Mouse (Mus musculus) midbrain, embryonic 12.5 days (tissue): ENCODE results near the gene Met. TPM values are rescaled to one million over a fixed set of nuclear protein-coding genes. Genes with fewer than 3 reads are reported as not detected.

Source experiments
- ATAC-seq: fragments of 200-750 bp; cut with Nextera tagmentation; 2 replicates; pipeline ENCODE4 v1.8.0; 2017; ENCODE audit warnings: low read depth, moderate TSS enrichment, moderate library complexity; ENCODE audit not compliant: low FRiP score
- H3K27ac ChIP-seq: fragments of 300-500 bp; sonication (generic); replicated peaks from 2 replicates; pipeline ENCODE4 v1.5.1; 2016; ENCODE audit warnings: mild to moderate bottlenecking
- H3K27me3 ChIP-seq: fragments of 300-500 bp; sonication (generic); 2 replicates; pipeline ENCODE4 v1.6.1; 2016; ENCODE audit warnings: mild to moderate bottlenecking
- H3K36me3 ChIP-seq: fragments of 300-500 bp; sonication (generic); 2 replicates; pipeline ENCODE4 v1.6.1; 2016
- H3K4me1 ChIP-seq: fragments of 300-500 bp; sonication (generic); 2 replicates; pipeline ENCODE4 v1.6.1; 2016
- H3K4me2 ChIP-seq: fragments of 300-500 bp; sonication (generic); replicated peaks from 2 replicates; pipeline ENCODE4 v1.6.1; 2016; ENCODE audit warnings: mild to moderate bottlenecking, moderate library complexity
- H3K4me3 ChIP-seq: fragments of 300-500 bp; sonication (generic); 2 replicates; pipeline ENCODE4 v1.5.1; 2016; ENCODE audit warnings: mild to moderate bottlenecking
- H3K9ac ChIP-seq: fragments of 300-500 bp; sonication (generic); replicated peaks from 2 replicates; pipeline ENCODE4 v1.6.1; 2016; ENCODE audit warnings: mild to moderate bottlenecking, moderate library complexity
- H3K9me3 ChIP-seq: fragments of 300-500 bp; sonication (generic); 2 replicates; pipeline ENCODE4 v1.6.1; 2016; ENCODE audit warnings: mild to moderate bottlenecking
- WGBS: fragments of 180-500 bp; shearing (Covaris S2); methylation state at CpG from one replicate; pipeline ENCODE4 v1.1.7; 2016; 5-methylcytosine and 5-hydroxymethylcytosine counted together
- polyA plus RNA-seq: library from polyadenylated mRNA; unstranded; fragments of >200 nt; fragmentation: Nextera tagmentation; extraction: Ambion mirVana; gene quantifications from 2 replicates; pipeline ENCODE4 v1.2.1, GENCODE M21; 2016

The Met gene
- polyA plus RNA-seq, 1 experiment from 2014 or later: 2.5 TPM

DNA sequence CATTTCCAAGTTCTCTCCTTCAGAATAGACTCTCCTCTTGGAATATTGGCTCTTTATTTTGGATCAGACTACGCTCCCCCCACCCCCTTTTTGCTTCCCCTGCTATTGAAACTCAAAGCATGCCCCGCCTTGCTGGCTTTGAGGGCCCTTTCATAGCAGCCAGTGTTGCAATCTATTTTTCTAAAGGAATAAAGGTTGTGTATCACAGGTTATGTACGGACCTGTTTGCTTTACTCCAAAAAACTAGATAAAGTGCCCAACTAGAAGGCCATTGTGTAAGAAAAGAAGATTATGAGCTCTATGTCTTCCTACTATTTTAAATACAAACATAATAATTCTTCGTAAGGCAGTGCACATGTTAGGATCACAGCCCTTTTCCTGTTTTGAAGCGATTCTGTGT lies 5.4 kb downstream of the Met start:
- Histone ChIP-seq H3K9ac (no peak overlapping the region), H3K9me3 (no peaks in the 10 kb centered on the region)
- 90% methylated on average over 5 of the region's 5 CpGs for WGBS

DNA sequence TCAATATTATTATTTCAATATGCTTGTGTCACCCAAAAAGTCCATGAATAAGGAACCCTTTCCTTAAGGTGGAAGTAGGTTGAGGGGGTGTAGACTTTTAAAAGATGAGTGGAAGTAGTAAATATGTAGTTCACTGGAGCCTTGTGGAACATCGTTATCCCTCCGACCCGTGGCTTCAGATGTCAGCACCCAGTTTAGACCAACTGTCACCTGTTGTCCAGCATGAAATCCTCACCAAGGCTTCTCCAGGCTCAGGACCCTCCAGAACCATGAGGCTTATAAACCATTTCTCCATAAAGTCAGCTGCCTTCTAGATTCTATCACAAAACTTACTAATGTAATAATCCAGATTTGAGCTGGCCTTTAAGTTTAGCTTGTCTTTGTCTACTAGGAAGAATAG lies 9.5 kb downstream of the Met start:
- Histone ChIP-seq H3K4me3 (no peak overlapping the region), H3K27me3 (no peaks in the 10 kb centered on the region), H3K27ac (no peak overlapping the region), H3K4me2 (no peak overlapping the region), H3K9me3 (no peaks in the 10 kb centered on the region), H3K9ac (no peak overlapping the region), H3K36me3 (no peaks in the 10 kb centered on the region), H3K4me1 (0 out of 2 replicates have a peak, but pooled peaks cover 3% of the 10 kb centered on the region)
- WGBS: 89% methylated on average over 3 of the region's 3 CpGs
- no peak for ATAC-seq

More for the DNA sequence above, 5.4 kb downstream of the Met start:
- Histone ChIP-seq H3K36me3 (no peaks in the 10 kb centered on the region), H3K27me3 (peaks cover 30% of the 10 kb centered on the region), H3K4me2 (no peak overlapping the region), H3K4me3 (no peak overlapping the region), H3K4me1 (peaks cover 7% of the 10 kb centered on the region), H3K27ac (no peak overlapping the region)
- no peak for ATAC-seq

DNA sequence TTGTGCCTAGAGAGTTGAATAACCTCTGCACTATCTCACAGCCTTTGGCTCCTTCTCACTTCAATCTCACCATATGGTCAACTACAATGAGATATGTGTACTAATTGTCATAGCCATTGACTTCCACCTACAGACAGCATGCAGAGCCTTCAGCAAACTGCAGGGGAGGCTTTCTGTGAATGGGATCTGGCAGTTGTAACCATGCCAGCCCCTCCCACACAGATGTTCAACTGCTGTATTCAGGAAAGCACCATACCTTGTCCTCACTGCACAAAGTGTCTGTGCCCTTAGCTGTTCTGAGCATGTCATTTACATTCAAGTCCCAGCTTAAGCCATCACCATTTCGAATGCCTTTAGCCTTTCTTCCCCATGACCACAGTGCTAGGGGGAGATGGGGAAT lies 14.2 kb downstream of the Met start:
- H3K4me3 ChIP-seq: no peak overlapping the region
- H3K27me3 ChIP-seq: no peaks in the 10 kb centered on the region
- H3K9ac ChIP-seq: no peak overlapping the region
- H3K4me2 ChIP-seq: no peak overlapping the region
- no peak for ATAC-seq
- H3K27ac ChIP-seq: no peak overlapping the region
- 0 out of 2 replicates have a peak, but pooled peaks cover 11% of the 10 kb centered on the region for H3K4me1 ChIP-seq
- H3K9me3 ChIP-seq: no peaks in the 10 kb centered on the region
- no peaks in the 10 kb centered on the region for H3K36me3 ChIP-seq
- WGBS: 59% methylated on average over 1 of the region's 1 CpGs

DNA sequence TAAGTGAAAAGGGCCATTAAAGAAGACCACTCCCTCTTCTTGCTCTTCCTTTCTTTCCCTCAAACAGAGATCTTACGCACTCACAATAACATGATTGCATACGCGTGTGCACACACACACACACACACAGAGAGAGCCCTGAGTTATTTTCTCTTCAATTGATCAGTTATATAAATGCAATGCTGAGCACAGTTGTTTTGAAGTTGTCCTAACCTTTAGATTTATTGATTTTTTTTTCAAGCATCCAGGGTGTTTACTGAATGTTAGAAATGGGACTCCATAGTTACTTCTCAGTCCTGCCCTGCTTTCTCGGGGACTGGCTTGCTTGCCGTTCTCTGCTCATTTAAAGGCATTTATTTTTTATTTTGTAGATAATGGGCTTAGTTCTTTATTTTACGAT lies 14.7 kb downstream of the Met start:
- Histone ChIP-seq H3K4me2 (no peak overlapping the region), H3K9ac (no peak overlapping the region), H3K4me1 (0 out of 2 replicates have a peak, but pooled peaks cover 11% of the 10 kb centered on the region), H3K27ac (no peak overlapping the region), H3K36me3 (no peaks in the 10 kb centered on the region), H3K4me3 (no peak overlapping the region), H3K27me3 (no peaks in the 10 kb centered on the region), H3K9me3 (no peaks in the 10 kb centered on the region)
- WGBS: 91% methylated on average over 6 of the region's 6 CpGs
- ATAC-seq: no peak

DNA sequence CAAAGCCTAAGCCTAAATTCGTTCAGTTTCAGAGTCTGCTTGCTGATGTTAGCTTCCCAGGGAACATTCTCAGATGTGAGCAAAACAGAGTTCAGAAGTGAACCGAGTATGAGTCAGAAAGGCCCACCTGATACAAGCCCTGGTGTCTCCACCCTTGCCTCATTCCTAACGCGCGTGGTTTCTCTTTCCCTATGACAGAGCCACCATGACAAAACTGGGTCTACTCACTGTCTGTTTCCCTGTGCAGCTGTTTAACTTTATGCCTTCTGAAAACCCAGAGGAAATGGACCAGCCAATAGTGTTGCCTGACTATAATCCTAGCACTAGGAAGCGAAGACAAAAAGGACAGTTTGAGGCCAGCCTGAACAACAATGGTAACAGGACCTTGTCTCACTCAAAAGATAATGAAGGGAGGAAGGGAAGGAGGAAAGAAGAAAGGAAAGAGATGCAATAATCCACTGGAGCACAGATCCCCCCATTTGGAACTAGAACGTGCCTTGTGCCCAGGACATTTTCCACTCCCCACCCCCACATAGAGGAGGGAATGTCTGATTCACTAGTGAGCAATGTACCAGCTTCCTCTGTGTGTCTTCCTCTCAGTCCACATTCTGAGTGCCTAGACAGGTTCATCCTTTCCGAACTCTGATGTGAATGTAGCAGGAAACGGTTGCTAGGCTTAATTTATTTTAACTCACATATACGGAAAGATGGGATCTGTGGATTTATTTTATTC lies 15.4 kb downstream of the Met start:
- ATAC-seq: no peak
- H3K9me3 ChIP-seq: no peaks in the 10 kb centered on the region
- 76% methylated on average over 10 of the region's 10 CpGs for WGBS
- H3K36me3 ChIP-seq: no peaks in the 10 kb centered on the region
- no peak overlapping the region for H3K4me2 ChIP-seq
- no peak overlapping the region for H3K9ac ChIP-seq
- no peak overlapping the region for H3K4me3 ChIP-seq
- H3K27ac ChIP-seq: no peak overlapping the region
- 0 out of 2 replicates have a peak, but pooled peaks cover 11% of the 10 kb centered on the region for H3K4me1 ChIP-seq
- H3K27me3 ChIP-seq: no peaks in the 10 kb centered on the region

DNA sequence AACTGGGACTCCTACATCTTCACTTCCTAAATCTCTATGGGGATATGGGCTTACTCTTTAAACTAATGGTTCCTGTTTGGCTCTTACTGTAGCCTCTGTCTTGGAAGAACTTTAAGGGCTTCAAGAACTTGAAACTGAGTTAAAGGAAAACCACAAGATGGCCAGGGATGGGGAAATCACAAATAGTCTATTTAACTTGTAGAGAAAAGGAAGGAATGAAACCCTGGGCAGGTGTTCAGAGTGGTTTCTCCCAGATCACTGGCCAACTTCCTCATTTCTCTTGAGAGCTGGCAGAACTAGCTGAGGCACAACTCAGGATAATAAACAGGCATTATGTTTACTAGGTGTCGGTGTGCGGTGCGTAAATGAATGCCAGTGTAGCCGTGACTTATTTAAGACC lies 17.5 kb downstream of the Met start:
- no peaks in the 10 kb centered on the region for H3K9me3 ChIP-seq
- H3K9ac ChIP-seq: no peak overlapping the region
- H3K36me3 ChIP-seq: no peaks in the 10 kb centered on the region
- no peak overlapping the region for H3K27ac ChIP-seq
- no peak overlapping the region for H3K4me2 ChIP-seq
- WGBS: 83% methylated on average over 4 of the region's 4 CpGs
- H3K4me3 ChIP-seq: no peak overlapping the region
- no peaks in the 10 kb centered on the region for H3K27me3 ChIP-seq
- no peak for ATAC-seq
- H3K4me1 ChIP-seq: 0 out of 2 replicates have a peak, but pooled peaks cover 11% of the 10 kb centered on the region

DNA sequence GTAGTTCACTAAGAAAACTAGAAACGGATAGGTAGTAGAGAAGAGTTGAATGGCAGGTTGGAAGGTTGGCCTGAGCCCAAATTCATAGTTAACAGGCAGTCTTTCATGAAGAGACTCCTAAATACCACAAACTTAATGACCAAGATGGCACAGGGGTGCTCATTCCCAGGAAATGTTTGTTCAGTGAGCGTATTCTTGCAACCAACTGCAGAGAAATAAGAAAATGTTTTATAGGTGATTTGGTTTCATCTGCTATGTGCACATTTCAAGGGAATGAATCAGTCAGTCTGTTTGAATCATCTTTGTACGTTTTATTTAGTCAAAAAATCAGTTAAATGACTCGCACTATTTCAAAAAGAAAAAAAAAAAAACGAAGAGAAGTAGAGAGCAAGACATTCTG lies 21.6 kb downstream of the Met start:
- Histone ChIP-seq H3K4me1 (no peaks in the 10 kb centered on the region), H3K4me2 (no peak overlapping the region), H3K9me3 (no peaks in the 10 kb centered on the region), H3K27me3 (no peaks in the 10 kb centered on the region), H3K9ac (no peak overlapping the region), H3K36me3 (no peaks in the 10 kb centered on the region), H3K4me3 (no peak overlapping the region), H3K27ac (no peak overlapping the region)
- 91% methylated on average over 5 of the region's 5 CpGs for WGBS
- no peak for ATAC-seq

DNA sequence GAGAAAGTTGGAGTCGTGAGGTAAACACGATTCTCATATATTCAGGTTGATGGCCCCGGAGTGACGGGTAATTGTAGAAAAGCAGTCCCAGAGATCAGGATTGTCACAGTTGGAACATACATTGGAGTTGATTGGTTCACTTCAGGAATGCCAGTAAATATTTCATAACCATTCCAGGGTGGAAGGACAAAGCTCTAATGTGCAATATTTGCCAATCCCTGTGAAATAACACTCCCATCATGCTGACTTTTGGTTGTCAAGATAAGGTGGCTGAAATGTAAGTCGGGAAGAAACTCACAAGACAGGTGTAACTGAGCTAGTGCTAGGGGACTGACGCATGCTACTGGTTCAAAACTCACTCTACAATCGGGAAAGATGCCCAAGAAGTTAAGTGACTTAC lies 22.2 kb downstream of the Met start:
- Histone ChIP-seq H3K36me3 (no peaks in the 10 kb centered on the region), H3K4me1 (no peaks in the 10 kb centered on the region), H3K9ac (no peak overlapping the region), H3K9me3 (no peaks in the 10 kb centered on the region), H3K27me3 (no peaks in the 10 kb centered on the region), H3K4me2 (no peak overlapping the region), H3K27ac (no peak overlapping the region), H3K4me3 (no peak overlapping the region)
- no peak for ATAC-seq
- 91% methylated on average over 7 of the region's 7 CpGs for WGBS

DNA sequence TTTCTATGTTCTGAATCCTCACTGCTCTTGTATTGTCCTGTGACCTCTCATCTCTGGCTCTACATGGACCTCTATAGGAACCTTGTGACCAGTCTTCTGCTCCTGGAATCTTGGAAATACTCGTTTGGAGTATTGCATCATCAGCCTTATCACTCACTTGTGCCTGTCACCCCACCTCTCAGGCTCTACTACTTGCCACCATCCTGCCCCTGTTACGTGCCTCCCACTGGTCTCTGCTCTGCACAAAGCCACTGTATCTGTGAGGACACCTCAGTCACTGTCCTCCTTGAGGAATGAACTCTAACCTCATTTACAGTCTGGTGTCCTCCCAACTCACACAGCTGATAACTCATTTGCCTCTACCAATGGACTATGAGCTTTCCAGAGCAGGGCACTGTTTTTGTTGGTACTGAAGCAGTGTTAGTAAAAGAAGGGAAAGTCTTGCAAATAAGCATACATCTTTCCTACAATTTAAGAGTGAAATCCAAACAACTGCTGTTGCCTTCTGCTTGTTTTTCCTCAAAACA lies 24.8 kb downstream of the Met start:
- Histone ChIP-seq H3K9me3 (no peaks in the 10 kb centered on the region), H3K27ac (no peak overlapping the region), H3K9ac (no peak overlapping the region), H3K4me3 (no peak overlapping the region), H3K4me1 (no peaks in the 10 kb centered on the region), H3K4me2 (no peak overlapping the region), H3K27me3 (no peaks in the 10 kb centered on the region), H3K36me3 (no peaks in the 10 kb centered on the region)
- 78% methylated on average over 2 of the region's 2 CpGs for WGBS
- ATAC-seq: no peak

DNA sequence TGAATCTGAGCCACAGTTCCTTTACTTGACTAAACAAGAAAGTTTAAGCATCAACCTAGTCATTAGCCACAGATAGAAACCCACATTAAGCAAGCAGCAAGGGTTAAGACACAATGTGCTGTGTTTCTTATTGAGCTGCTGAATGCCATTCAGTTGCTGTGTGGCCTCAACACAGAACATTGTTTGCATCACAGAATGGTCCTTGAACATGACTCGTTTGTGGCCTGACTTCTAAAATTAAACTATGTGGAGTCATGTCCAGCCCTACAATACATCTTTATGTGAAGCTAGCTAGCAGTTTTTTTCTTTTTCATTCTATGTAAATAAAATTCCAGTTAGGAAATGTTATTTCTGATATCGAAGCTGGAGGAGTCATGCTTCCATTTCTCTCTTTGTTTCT lies 27.2 kb downstream of the Met start:
- no peak for ATAC-seq
- WGBS: 60% methylated on average over 2 of the region's 2 CpGs
- H3K4me1 ChIP-seq: no peaks in the 10 kb centered on the region

DNA sequence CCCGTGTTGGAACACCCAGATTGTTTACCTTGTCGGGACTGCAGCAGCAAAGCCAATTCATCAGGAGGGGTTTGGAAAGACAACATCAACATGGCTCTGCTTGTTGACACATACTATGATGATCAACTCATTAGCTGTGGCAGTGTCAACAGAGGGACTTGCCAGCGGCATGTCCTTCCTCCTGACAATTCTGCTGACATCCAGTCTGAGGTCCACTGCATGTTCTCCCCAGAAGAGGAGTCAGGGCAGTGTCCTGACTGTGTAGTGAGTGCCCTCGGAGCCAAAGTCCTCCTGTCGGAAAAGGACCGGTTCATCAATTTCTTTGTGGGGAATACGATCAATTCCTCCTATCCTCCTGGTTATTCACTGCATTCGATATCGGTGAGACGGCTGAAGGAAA lies 27.9 kb downstream of the Met start:
- H3K27ac ChIP-seq: no peak overlapping the region
- 91% methylated on average over 10 of the region's 10 CpGs for WGBS

More for the DNA sequence above, 27.2 kb downstream of the Met start:
- Histone ChIP-seq H3K27ac (no peak overlapping the region), H3K4me3 (no peak overlapping the region), H3K9ac (no peak overlapping the region), H3K9me3 (no peaks in the 10 kb centered on the region), H3K4me2 (no peak overlapping the region), H3K36me3 (no peaks in the 10 kb centered on the region), H3K27me3 (no peaks in the 10 kb centered on the region)

DNA sequence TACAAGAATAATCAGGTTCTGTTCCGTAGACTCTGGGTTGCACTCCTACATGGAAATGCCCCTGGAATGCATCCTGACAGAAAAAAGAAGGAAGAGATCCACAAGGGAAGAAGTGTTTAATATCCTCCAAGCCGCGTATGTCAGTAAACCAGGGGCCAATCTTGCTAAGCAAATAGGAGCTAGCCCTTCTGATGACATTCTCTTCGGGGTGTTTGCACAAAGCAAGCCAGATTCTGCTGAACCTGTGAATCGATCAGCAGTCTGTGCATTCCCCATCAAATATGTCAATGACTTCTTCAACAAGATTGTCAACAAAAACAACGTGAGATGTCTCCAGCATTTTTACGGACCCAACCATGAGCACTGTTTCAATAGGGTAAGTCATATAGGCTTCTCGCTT lies 28.5 kb downstream of the Met start:
- H3K27ac ChIP-seq: no peak overlapping the region
- 87% methylated on average over 8 of the region's 8 CpGs for WGBS
- no peaks in the 10 kb centered on the region for H3K36me3 ChIP-seq
- no peak overlapping the region for H3K9ac ChIP-seq
- H3K4me1 ChIP-seq: no peaks in the 10 kb centered on the region
- ATAC-seq: no peak
- no peaks in the 10 kb centered on the region for H3K9me3 ChIP-seq
- no peaks in the 10 kb centered on the region for H3K27me3 ChIP-seq
- no peak overlapping the region for H3K4me3 ChIP-seq
- H3K4me2 ChIP-seq: no peak overlapping the region

More for the DNA sequence above, 27.9 kb downstream of the Met start:
- no peaks in the 10 kb centered on the region for H3K4me1 ChIP-seq
- no peaks in the 10 kb centered on the region for H3K9me3 ChIP-seq
- ATAC-seq: no peak
- no peaks in the 10 kb centered on the region for H3K27me3 ChIP-seq
- no peak overlapping the region for H3K4me3 ChIP-seq
- H3K4me2 ChIP-seq: no peak overlapping the region
- H3K36me3 ChIP-seq: no peaks in the 10 kb centered on the region
- H3K9ac ChIP-seq: no peak overlapping the region

DNA sequence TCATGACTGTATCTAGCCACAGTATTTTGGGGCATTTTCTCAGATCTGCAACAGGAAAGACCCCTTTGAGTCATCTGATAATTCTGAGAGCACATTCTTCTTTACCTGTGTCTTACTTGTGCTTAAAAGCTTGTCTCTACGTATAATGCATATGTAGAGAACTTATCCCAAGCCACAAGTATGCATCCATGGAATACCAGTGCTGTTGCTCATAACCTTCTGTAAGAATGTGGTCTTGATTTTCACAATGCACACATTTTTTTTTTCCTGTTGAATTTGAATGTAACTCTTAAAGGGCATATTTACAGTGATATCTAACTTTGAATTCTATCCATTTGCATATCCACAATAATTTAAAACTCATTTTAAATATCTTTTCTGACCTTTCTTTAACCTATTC lies 31.8 kb downstream of the Met start:
- no peak for ATAC-seq
- Histone ChIP-seq H3K27ac (no peak overlapping the region), H3K9ac (no peak overlapping the region), H3K4me1 (no peaks in the 10 kb centered on the region), H3K4me2 (no peak overlapping the region), H3K36me3 (no peaks in the 10 kb centered on the region), H3K9me3 (no peaks in the 10 kb centered on the region), H3K4me3 (no peak overlapping the region), H3K27me3 (no peaks in the 10 kb centered on the region)
- 96% methylated on average over 1 of the region's 1 CpGs for WGBS
